Mouse (Mus musculus): ENCODE measurements around the gene Tspan2. TPM values are rescaled to one million over a fixed set of nuclear protein-coding genes. Genes with fewer than 3 reads are reported as not detected.

Tspan2 gene
- polyA plus RNA-seq, 1 experiment, result 46.1 TPM

DNA sequence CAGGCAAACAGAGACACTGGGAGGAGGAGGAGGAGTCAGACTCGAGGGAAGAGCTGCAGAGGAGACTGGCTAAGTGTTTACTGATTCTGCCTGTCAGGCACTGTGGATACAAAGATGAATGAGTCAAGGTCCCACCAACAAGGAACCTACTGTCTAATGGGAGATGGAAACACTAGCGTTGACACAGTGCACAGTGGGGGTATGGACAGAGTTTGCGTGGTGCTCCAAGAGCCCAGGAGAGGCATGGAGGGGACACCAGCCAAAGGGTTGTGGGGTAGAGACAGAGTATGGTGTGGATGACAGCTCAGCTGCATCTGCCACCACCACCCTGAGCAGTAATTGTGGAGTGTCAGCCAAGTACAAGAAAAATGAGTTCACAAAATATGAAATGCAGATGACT is 28.1 kb downstream of the Tspan2 start:
- DNase-seq (ENCODE audit: extremely low spot score in 1 of 2, low spot score in 1 of 2), result no peak

- peak in 1 of 2 experiments; percentile 38 for DNase-seq (ENCODE audit: extremely low spot score in 1 of 2, low spot score in 1 of 2)
Observed at GRCm38 (mm10) chr3:102763713-102764400, 29.5 kb downstream of the Tspan2 start.

GRCm38 (mm10) chr3:102764850-102765249 is 30.5 kb downstream of the Tspan2 start:
- no peak for DNase-seq (ENCODE audit: extremely low spot score in 1 of 2, low spot score in 1 of 2)

- no peak for DNase-seq (ENCODE audit: extremely low spot score in 1 of 2, low spot score in 1 of 2)
Observed at GRCm38 (mm10) chr3:102773018-102773417, 38.7 kb downstream of the Tspan2 start.

DNA sequence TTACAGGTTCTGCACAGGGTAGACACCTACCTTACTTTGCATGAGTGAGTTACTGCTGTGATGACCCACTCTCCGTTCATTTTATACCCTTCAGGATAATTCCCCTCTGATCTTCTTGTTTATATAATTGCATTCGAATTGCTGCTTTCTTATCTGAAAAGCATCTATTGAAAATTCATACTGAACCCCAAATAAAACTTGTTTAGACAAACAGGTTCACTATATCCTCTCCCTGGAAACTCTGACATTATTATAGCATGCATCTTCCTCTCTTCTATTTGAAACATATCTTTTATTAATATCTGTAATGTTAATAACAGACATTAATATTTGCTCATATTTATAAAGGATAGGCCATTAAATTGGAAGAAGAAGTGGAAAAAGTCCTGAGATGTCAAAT is 48.3 kb downstream of the Tspan2 start, which contains the start of gene Tshb:
TSS of gene Tshb (minus strand) at position 101 of the 400 bp plus-strand sequence.
- DNase-seq (ENCODE audit: extremely low spot score in 1 of 2, low spot score in 1 of 2), result no peak

DNA sequence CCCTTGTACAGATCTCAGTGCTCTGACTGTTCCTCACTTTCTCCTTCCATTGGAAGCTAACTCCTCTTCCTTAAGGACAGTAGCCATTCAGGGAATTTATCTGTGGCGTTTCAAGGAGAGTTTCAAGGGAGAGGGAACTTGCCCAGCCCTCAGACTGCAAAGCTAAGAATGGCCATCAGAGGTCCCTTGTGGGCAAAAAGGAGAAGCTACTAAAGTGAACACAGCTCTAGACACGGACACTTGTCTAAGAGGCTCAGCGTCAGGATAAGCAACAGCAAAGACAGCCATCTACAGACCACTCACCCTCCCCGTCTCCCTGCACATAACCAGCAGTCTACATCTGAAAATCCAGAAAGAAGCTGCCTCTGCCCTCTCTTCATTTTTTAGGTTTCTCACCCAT is 53.0 kb downstream of the Tspan2 start:
- no peak for DNase-seq (ENCODE audit: extremely low spot score in 1 of 2, low spot score in 1 of 2)

GRCm38 (mm10) chr3:102803937-102804336 is 69.6 kb downstream of the Tspan2 start:
- DNase-seq (ENCODE audit: extremely low spot score in 1 of 2, low spot score in 1 of 2), result peak; percentile 38 to 89

- DNase-seq (ENCODE audit: extremely low spot score in 1 of 2, low spot score in 1 of 2), result no peak
Observed at GRCm38 (mm10) chr3:102842386-102842785, 108.1 kb downstream of the Tspan2 start.

DNA sequence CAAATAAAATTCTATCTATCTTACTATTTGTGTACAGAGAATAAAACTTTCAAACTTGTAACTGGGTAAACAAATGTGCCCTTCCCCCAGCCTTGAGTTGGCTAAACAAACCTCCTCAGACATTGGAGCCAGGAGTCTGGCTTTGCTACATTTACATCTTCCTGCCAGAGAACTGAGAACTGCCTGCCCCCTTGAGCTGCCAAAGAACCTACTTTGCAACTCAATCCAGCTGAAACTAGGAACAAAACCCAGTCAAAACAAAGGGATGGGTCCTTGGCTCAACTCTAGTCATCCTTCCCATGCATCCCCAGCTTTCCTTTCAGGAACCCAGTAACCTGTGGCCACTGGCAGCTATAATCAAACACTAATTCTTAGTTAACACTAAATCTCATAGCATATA is 114.3 kb downstream of the Tspan2 start:
- no peak for DNase-seq (ENCODE audit: extremely low spot score in 1 of 2, low spot score in 1 of 2)

Other genes starting within 250 kb of the Tspan2 start
- gene Tshb, start 48.2 kb downstream of the Tspan2 start, polyA plus RNA-seq (2012; rRNA removed), result 0.26 TPM in 1 of 2 replicates, not detected in the other
- gene Sycp1, start 201.6 kb downstream of the Tspan2 start, polyA plus RNA-seq (2012; rRNA removed), result not detected in 2 replicates
- gene Nr1h5, start 229.6 kb downstream of the Tspan2 start, polyA plus RNA-seq (2012; rRNA removed), result 0.04 TPM in 1 of 2 replicates, not detected in the other